Mouse (Mus musculus) olfactory bulb, adult 2 months (tissue): Measurements from ENCODE around the gene Adcyap1.

Experiments
- CTCF ChIP-seq: fragments of 200-500 bp; IDR thresholded peaks from 2 replicates; pipeline ENCODE4 v1.5.1; 2012; ENCODE audit warnings: low read depth, mild to moderate bottlenecking, low read length, moderate library complexity; ENCODE audit not compliant: insufficient read depth
- POLR2A ChIP-seq: fragments of 200-500 bp; IDR thresholded peaks from 2 replicates; pipeline ENCODE4 v1.6.1; 2012; ENCODE audit warnings: mild to moderate bottlenecking, low read depth, low read length, moderate library complexity; ENCODE audit not compliant: insufficient read depth

- TF ChIP-seq POLR2A (no peak), CTCF (no peak)
These were observed 19.0 kb downstream of the Adcyap1 start for GRCm38 (mm10) chr17:93217785-93218184.
